Mouse (Mus musculus): ENCODE measurements around the gene Gm47841. TPM values are rescaled to one million over a fixed set of nuclear protein-coding genes. Genes with fewer than 3 reads are reported as not detected.
A peak's percentile ranks its signal among the peaks of the same experiment; 100 is the strongest.

Gm47841 gene
- polyA plus RNA-seq, 1 experiment from 2014 or later = not detected

DNA sequence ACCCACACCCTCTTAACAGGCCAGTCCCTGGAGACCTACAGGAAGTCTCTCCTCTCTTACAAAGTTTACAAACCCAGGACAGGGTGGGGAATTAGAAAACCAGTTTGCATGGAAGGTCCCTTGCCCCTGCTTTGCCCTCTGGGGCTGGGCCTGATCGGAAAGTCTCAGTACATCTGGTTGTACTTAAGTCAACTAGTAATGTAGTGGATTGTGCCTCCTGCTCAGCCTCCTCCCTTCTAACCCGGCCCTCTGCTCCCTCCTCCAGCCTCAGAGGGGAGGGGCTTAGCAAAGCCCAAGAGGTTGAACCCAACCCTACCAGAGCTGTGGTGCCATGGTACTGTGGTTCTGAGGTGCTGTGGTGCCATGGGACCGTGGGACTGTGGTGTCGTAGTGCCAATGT, 35.0 kb upstream of the Gm47841 start:
- WGBS (ENCODE audit: insufficient replicate concordance) = 58% methylated on average over 4 of the region's 4 CpGs
- no peak for DNase-seq
- ATAC-seq (ENCODE audit: low read depth) = no peak
- Histone ChIP-seq H3K36me3 (no peaks in the 10 kb centered on the region), H3K9me3 (replicated peaks) (no peaks in the 10 kb centered on the region), H3K27me3 (peaks cover 36% of the 10 kb centered on the region), H3K4me1 (replicated peaks) (peaks cover 18% of the 10 kb centered on the region), H3K27ac (no peak overlapping the region), H3K4me2 (no peak overlapping the region), H3K9ac (no peak overlapping the region), H3K4me3 (replicated peaks) (no peak overlapping the region)

DNA sequence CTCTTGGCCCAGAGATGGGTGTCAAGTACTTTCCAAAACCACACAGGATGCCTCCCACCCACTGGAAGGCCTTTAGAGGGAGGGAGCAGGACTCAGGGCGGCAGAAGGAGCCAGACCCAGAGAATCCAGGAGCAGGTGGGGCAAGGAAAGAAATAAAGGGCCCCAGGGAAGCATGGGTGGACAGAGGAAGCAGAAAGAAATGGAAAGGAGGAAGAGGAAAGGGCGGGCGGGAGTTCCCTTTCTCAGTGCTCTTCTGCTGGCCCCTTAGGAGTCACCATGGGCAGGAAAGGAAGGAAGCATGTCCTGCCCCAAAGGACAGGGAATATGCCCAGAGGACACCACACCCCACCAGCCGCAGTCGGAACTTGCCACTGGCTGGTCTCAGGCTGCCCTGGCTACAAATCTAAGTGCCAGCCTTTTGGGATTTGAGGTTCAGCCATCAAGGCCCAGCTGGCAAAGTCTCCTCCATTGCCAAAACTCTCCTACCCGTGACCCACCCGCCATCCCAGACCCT, 33.9 kb upstream of the Gm47841 start:
- H3K9ac ChIP-seq = no peak overlapping the region

DNA sequence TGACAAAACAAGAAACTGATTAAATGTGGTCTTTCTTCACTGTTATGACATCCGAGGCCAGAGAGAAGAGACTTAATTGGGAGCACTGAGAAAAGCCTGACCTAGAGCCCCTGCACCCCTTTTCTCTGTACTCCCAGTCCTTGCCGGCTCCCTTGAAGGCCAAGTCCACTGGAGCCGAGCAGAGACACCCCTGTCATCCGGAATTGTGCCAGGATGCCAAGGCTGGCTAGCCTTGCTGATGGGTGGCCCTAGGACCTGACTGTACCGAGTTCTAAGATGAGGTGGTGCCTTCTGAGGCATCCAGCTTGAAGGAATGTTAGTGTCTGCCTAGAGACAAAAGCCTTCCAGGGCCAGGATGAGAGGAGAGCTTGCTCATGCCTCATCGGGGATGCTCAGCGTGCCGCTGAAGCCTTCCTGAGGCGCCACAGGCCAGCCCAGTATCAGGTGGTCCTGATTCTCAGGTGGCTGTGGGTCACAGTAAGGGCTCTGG, 32.9 kb upstream of the Gm47841 start:
- DNase-seq = no peak
- no peaks in the 10 kb centered on the region for H3K36me3 ChIP-seq
- no peaks in the 10 kb centered on the region for H3K9me3 ChIP-seq (replicated peaks)
- H3K4me2 ChIP-seq = no peak overlapping the region
- peaks cover 33% of the 10 kb centered on the region for H3K4me1 ChIP-seq (replicated peaks)
- 70% methylated on average over 9 of the region's 9 CpGs for WGBS (ENCODE audit: insufficient replicate concordance)
- H3K27me3 ChIP-seq = peaks cover 57% of the 10 kb centered on the region
- H3K4me3 ChIP-seq (replicated peaks) = no peak overlapping the region
- H3K27ac ChIP-seq = no peak overlapping the region
- no peak for ATAC-seq (ENCODE audit: low read depth)
- no peak overlapping the region for H3K9ac ChIP-seq

More for the DNA sequence above, 33.9 kb upstream of the Gm47841 start:
- no peak overlapping the region for H3K27ac ChIP-seq
- peaks cover 47% of the 10 kb centered on the region for H3K27me3 ChIP-seq
- 43% methylated on average over 7 of the region's 7 CpGs for WGBS (ENCODE audit: insufficient replicate concordance)
- ATAC-seq (ENCODE audit: low read depth) = no peak
- H3K36me3 ChIP-seq = no peaks in the 10 kb centered on the region
- no peak overlapping the region for H3K4me2 ChIP-seq
- no peak for DNase-seq
- H3K9me3 ChIP-seq (replicated peaks) = no peaks in the 10 kb centered on the region
- H3K4me1 ChIP-seq (replicated peaks) = peaks cover 26% of the 10 kb centered on the region
- H3K4me3 ChIP-seq (replicated peaks) = no peak overlapping the region

DNA sequence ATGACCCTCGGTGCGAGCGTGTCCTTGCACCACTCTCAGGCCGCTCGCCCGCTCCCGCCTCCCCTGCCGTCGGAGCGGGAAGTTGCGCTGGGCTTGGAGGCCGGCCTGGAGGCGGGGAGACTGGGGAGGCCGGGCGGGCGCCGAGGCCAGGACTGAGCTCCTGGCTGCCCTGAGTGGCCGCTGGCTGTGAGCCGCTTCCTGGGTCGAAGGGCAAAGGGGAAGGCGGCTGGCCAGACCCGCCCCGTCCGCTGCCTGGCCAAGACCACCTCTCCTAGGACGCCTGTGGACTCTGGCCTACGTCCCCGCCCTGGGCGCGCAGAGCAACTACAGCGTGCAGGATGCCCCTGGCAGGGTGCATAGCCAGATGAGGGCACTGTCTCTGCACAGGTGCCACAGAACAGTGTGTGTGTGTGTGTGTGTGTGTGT, 31.5 kb upstream of the Gm47841 start:
- Histone ChIP-seq H3K9me3 (replicated peaks) (no peaks in the 10 kb centered on the region), H3K27me3 (peaks cover 68% of the 10 kb centered on the region), H3K4me1 (replicated peaks) (peaks cover 37% of the 10 kb centered on the region), H3K36me3 (no peaks in the 10 kb centered on the region), H3K9ac (no peak overlapping the region), H3K4me3 (replicated peaks) (peak overlapping the region; percentile 59), H3K4me2 (peak overlapping the region; percentile 54), H3K27ac (peak overlapping the region; percentile 80)
- 4% methylated on average over 24 of the region's 30 CpGs for WGBS (ENCODE audit: insufficient replicate concordance)
- ATAC-seq (ENCODE audit: low read depth) = peak; percentile 79
- DNase-seq = peak; percentile 15

DNA sequence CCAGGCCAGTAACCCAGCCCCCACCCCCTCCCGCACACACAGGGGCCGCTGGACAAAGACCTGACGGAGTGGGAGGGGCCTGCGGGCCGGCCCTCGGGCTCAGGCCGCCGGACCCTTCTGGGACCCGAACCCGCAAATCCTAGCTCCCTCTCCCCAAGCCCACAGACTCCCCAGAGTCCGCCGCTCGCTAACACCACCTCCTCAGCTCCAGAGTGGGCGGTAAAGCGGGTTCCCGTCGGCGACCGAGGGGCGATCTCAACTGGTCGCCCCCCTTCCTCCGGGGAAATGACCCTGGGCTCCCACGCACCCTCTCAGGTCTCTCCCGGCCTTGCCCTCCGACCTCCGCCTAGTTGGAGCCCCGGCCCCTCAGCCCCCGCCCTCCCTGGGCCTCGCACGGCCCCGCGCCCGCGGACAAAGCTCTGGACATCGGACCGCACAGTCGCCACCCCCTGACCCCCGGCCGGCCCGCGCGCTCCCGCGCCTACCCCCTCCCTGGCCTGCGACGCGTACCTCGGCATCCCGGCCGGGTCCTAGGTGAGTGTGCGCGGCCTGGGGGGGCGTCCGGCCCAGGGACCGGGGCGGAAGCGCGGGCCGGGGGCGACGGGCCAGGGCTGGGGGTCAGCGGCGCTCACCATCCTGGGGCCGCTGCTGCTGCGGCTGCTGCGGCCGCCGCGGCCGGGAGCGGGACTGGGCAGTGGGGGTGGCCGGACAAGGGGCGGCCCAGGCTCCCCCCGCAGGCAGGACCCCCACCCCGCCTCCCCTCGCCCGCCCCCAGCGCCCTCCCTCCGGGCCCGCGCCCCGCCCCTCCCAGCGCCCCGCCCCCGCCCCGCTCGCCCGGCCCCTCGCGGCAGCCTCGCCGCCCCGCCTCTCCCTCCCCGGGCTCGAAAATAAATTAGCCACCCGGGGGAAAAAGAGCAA, 30.9 kb upstream of the Gm47841 start, which contains the start of gene Fignl2:
Gene Fignl2 (minus strand): TSS at position 755 of the 918 bp plus-strand sequence.
- H3K27me3 ChIP-seq = peaks cover 68% of the 10 kb centered on the region
- peak within 1 kb of the TSS; percentile 80 for H3K27ac ChIP-seq
- DNase-seq (no peak), ATAC-seq (ENCODE audit: low read depth) (peak; percentile 20)
- H3K4me2 ChIP-seq = peak within 1 kb of the TSS; percentile 54
- peaks cover 37% of the 10 kb centered on the region for H3K4me1 ChIP-seq (replicated peaks)
- peak within 1 kb of the TSS; percentile 59 for H3K4me3 ChIP-seq (replicated peaks)
- WGBS (ENCODE audit: insufficient replicate concordance) = under 1% methylated on average over 61 of the region's 96 CpGs
- no peaks in the 10 kb centered on the region for H3K36me3 ChIP-seq
- H3K9me3 ChIP-seq (replicated peaks) = no peaks in the 10 kb centered on the region
- peak within 1 kb of the TSS; percentile 64 for H3K9ac ChIP-seq

DNA sequence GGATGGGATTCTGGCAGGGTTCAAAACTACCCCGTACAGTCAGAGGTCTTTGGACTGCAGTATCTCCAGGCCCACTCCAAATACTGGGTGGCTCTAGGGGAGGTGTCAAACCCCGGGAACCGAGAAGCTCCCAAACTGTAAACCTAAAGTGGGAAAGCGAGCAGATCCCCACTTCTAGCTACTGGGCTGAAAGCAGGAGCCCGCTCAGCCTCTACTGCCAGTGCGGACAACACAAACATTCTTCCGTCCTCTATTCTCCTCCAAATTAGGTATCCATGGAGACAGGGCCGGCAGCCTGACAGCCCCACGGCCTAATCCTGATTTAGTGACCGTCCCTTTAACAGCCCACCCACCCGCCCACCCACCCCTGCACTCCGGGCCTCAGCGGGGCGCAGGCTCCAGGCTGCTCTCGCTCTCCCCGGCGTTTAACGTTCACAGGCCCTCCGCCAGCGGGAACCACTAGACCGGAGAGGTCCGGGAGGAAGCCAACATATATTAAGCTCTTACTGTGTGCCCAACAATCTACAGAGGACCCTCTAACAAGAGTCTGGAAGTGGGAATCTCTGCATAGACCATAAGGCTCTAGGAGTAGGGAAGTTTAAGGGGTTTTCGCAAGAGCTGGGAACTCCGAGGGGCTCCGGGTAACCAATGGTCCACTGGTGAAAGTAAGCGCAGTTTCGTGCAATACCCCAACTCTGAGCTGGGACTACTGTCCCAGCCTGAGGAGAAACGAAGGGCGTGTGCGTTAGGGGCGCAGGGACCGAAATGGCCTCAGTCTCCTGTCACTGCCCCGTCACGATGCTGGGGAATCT, 30.0 kb upstream of the Gm47841 start:
- H3K4me1 ChIP-seq (replicated peaks) = peaks cover 35% of the 10 kb centered on the region
- H3K9ac ChIP-seq = peak overlapping the region; percentile 64
- no peak overlapping the region for H3K27ac ChIP-seq
- H3K9me3 ChIP-seq (replicated peaks) = no peaks in the 10 kb centered on the region
- H3K4me3 ChIP-seq (replicated peaks) = peak overlapping the region; percentile 59
- WGBS (ENCODE audit: insufficient replicate concordance) = 5% methylated on average over 34 of the region's 34 CpGs
- no peak for DNase-seq
- H3K36me3 ChIP-seq = no peaks in the 10 kb centered on the region
- no peak for ATAC-seq (ENCODE audit: low read depth)
- peaks cover 68% of the 10 kb centered on the region for H3K27me3 ChIP-seq
- peak overlapping the region; percentile 54 for H3K4me2 ChIP-seq

DNA sequence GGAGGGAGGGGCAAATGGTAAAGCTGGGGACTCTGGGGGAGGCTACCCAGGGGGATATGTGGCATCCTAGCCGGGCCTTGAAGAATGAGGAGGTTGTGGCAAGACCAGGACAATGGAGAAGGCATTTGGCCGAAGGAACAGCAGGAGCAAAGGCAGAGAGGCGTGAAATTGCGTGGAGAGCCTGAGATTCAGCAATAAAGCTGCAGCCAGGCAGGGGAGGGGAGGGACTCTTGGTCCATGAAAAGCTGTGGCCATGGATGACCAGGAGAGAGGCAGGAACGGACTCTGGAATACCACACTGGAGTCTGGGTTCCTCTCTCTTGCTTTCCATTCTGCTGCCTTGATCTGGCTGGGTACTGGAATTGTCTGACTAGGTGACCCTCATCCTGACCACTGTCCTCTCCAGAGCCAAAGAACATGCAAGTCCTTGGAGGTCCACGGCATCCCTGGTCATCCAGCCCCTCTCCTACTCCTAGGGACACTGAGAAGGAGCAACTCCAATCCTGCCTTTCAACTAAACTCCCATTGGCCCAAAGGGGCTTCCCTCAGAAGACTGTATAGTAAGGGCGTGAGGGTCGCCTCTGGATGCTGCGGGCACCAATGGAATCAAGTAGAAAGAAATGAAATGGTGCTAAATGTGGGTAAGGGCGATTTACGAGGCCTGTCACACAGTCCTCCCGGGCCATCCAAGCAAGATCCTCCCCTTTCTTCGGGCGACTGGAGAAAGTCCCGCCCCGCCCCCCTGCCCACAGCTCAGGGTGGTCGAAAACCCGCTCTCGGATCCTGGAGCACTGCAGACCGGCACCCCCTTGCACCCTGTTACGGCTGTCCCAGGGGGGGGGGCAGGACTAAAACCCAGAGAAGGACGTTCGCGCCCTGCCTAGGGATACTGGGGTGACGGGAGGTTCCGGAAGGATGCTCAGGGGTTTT, 29.1 kb upstream of the Gm47841 start:
- Histone ChIP-seq H3K9ac (no peak overlapping the region), H3K4me2 (peak overlapping the region; percentile 54), H3K27me3 (peaks cover 71% of the 10 kb centered on the region), H3K27ac (no peak overlapping the region), H3K4me3 (replicated peaks) (peak overlapping the region; percentile 59), H3K36me3 (no peaks in the 10 kb centered on the region), H3K4me1 (replicated peaks) (peaks cover 32% of the 10 kb centered on the region), H3K9me3 (replicated peaks) (no peaks in the 10 kb centered on the region)
- whole genome bisulfite sequencing (ENCODE audit: insufficient replicate concordance) = 20% methylated on average over 26 of the region's 26 CpGs
- ATAC-seq (ENCODE audit: low read depth) = no peak
- no peak for DNase-seq

DNA sequence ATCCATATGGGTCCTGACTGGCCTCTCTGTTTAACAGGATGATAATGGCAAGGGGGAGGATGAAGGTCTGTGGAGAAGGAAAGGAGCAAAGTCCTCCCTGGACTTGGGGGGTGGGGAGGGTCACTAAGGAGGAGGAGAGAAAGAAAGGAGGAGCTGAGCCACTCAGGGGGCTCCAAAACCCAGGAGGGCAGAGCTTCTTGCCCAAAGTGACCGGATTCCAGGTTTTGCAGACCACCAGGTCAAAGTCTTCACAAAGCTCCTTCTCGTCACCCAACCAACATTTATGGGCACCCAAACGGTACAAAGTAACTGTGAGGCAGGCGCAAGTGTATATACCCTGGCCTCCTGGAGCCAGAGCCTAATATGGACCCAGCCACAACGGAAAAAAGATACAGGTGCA, 28.5 kb upstream of the Gm47841 start:
- DNase-seq = no peak

DNA sequence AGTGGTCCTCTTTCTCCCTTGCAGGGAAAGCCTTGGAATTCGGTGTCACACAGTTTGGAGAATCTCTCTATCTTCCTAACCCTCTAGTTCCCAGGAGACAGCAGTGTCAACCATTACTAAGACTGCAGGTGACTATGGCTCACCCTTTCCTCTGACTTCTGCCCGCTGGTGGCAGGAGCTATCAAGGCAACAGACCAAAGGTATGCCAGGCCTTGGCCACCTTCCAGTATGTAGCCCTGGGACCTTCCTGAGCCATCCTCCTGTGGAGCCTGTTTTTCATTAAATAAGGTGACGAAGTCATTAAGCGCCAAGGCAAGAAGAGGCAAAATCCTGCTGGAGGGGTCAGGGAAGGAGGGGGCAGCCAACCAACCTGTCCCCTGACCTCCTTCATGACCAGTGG, 28.0 kb upstream of the Gm47841 start:
- WGBS (ENCODE audit: insufficient replicate concordance) = 66% methylated on average over 4 of the region's 4 CpGs
- no peak for DNase-seq
- ATAC-seq (ENCODE audit: low read depth) = no peak
- Histone ChIP-seq H3K27ac (no peak overlapping the region), H3K4me2 (no peak overlapping the region), H3K4me1 (replicated peaks) (peaks cover 41% of the 10 kb centered on the region), H3K4me3 (replicated peaks) (no peak overlapping the region), H3K36me3 (no peaks in the 10 kb centered on the region), H3K9ac (no peak overlapping the region), H3K9me3 (replicated peaks) (no peaks in the 10 kb centered on the region), H3K27me3 (peaks cover 65% of the 10 kb centered on the region)

More for the DNA sequence above, 28.5 kb upstream of the Gm47841 start:
- no peak for ATAC-seq (ENCODE audit: low read depth)
- Histone ChIP-seq H3K27ac (no peak overlapping the region), H3K9me3 (replicated peaks) (no peaks in the 10 kb centered on the region), H3K27me3 (peaks cover 70% of the 10 kb centered on the region), H3K4me1 (replicated peaks) (peaks cover 36% of the 10 kb centered on the region), H3K4me3 (replicated peaks) (no peak overlapping the region), H3K4me2 (no peak overlapping the region), H3K9ac (no peak overlapping the region), H3K36me3 (no peaks in the 10 kb centered on the region)
- 49% methylated on average over 5 of the region's 5 CpGs for WGBS (ENCODE audit: insufficient replicate concordance)

DNA sequence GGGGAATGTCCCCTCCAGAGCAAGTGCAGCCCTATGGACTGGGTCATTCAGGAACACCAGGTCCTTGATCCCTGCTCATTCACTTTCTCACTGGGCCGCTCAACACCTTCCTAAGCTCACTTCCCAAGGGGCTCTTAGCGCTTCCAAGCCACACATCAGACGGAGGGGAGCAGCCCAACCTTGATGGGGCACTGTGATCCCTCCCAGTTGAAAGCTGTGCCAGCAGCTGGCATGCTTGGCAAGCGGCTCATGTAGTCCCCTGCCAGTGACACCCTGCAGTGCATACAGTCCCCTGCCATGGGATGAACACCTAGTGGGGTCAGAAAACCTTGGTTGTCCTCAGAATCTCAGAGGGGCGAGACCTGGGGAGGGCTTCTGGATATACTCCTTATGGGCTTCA, 26.9 kb upstream of the Gm47841 start:
- H3K4me3 ChIP-seq (replicated peaks) = no peak overlapping the region
- H3K4me2 ChIP-seq = no peak overlapping the region
- DNase-seq = no peak
- H3K9me3 ChIP-seq (replicated peaks) = no peaks in the 10 kb centered on the region
- no peak overlapping the region for H3K9ac ChIP-seq
- ATAC-seq (ENCODE audit: low read depth) = no peak
- no peak overlapping the region for H3K27ac ChIP-seq
- no peaks in the 10 kb centered on the region for H3K36me3 ChIP-seq
- WGBS (ENCODE audit: insufficient replicate concordance) = 64% methylated on average over 5 of the region's 5 CpGs
- peaks cover 54% of the 10 kb centered on the region for H3K27me3 ChIP-seq
- peaks cover 50% of the 10 kb centered on the region for H3K4me1 ChIP-seq (replicated peaks)
